Mouse (Mus musculus) midbrain, embryonic 14.5 days (tissue): ENCODE measurements around the gene Epha6. TPM values are rescaled to one million over a fixed set of nuclear protein-coding genes. Genes with fewer than 3 reads are reported as not detected.

Experiments
- ATAC-seq: fragments of 200-750 bp; cut with Nextera tagmentation; 2 replicates; pipeline ENCODE4 v1.8.0; 2017; ENCODE audit warnings: moderate number of reproducible peaks, moderate library complexity; ENCODE audit not compliant: low FRiP score, low TSS enrichment
- DNase-seq: peaks from one replicate; pipeline ENCODE4 v3.0.0-alpha.2; 2015
- H3K27ac ChIP-seq: fragments of 300-500 bp; sonication (generic); replicated peaks from 2 replicates; pipeline ENCODE4 v1.5.1; 2014; ENCODE audit warnings: mild to moderate bottlenecking, low read depth, low read length, moderate library complexity
- H3K27me3 ChIP-seq: fragments of 300-500 bp; sonication (generic); 2 replicates; pipeline ENCODE4 v1.6.1; 2014; ENCODE audit warnings: low read length, control low read depth, mixed read lengths; ENCODE audit not compliant: control insufficient read depth, insufficient read depth
- H3K36me3 ChIP-seq: fragments of 300-500 bp; sonication (generic); 2 replicates; pipeline ENCODE4 v1.6.1; 2014; ENCODE audit warnings: low read length, control low read depth; ENCODE audit not compliant: control insufficient read depth, insufficient read depth
- H3K4me1 ChIP-seq: fragments of 300-500 bp; sonication (generic); 2 replicates; pipeline ENCODE4 v1.6.1; 2014; ENCODE audit warnings: mild to moderate bottlenecking, antibody characterized with exemption, low read length, control low read depth; ENCODE audit not compliant: control insufficient read depth, insufficient read depth
- H3K4me2 ChIP-seq: fragments of 300-500 bp; sonication (generic); 2 replicates; pipeline ENCODE4 v1.6.1; 2014; ENCODE audit warnings: mild to moderate bottlenecking, low read length, moderate library complexity
- H3K4me3 ChIP-seq: fragments of 300-500 bp; sonication (generic); replicated peaks from 2 replicates; pipeline ENCODE4 v1.5.1; 2014; ENCODE audit warnings: low read depth, low read length
- H3K9ac ChIP-seq: fragments of 300-500 bp; sonication (generic); replicated peaks from 2 replicates; pipeline ENCODE4 v1.6.1; 2014; ENCODE audit warnings: mild to moderate bottlenecking, low read length, moderate library complexity
- H3K9me3 ChIP-seq: fragments of 300-500 bp; sonication (generic); 2 replicates; pipeline ENCODE4 v1.6.1; 2016; ENCODE audit warnings: low read length, control low read depth, mixed read lengths; ENCODE audit not compliant: control insufficient read depth
- WGBS: fragments of 180-500 bp; shearing (Covaris S2); extraction: QIAGEN DNeasy Blood & Tissue Kit; methylation state at CpG from one replicate; pipeline ENCODE4 v1.1.7; 2014; 5-methylcytosine and 5-hydroxymethylcytosine counted together
- polyA plus RNA-seq: library from polyadenylated mRNA; unstranded; fragments of >200 nt; fragmentation: Nextera tagmentation; extraction: Ambion mirVana; gene quantifications from 2 replicates; pipeline ENCODE4 v1.2.1, GENCODE M21; 2014

The Epha6 gene
- polyA plus RNA-seq, 1 experiment from 2014 or later: 6.6 TPM

DNA sequence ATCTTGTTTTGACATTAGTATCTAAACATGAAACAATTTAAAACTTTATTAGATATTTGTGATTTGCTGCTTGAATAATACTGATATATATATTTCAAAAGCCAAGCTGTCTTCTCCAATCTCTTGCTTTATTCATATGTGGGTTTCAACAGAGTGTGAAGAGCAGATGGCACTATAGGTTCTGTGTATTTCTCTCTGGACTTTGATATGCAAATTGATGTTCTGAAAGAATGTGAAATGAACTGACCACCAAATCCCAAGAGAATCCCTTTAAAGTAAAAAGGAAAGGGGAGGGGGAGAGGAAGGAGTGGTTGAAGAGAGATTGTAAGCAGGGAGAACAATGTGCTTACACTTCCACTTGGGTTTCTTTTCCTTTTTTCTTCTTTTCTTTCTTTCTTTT is 212.4 kb downstream of the Epha6 start:
- Histone ChIP-seq H3K9ac (no peak overlapping the region), H3K27ac (no peak overlapping the region), H3K4me2 (no peak overlapping the region), H3K4me3 (no peak overlapping the region), H3K27me3 (no peaks in the 10 kb centered on the region), H3K4me1 (0 out of 2 replicates have a peak, but pooled peaks cover 3% of the 10 kb centered on the region), H3K9me3 (no peaks in the 10 kb centered on the region), H3K36me3 (no peaks in the 10 kb centered on the region)
- peak; percentile 41; the same call in 1 of the 2 replicates for ATAC-seq
- peak; percentile 53 for DNase-seq

- H3K27ac ChIP-seq: no peak overlapping the region
- H3K9ac ChIP-seq: no peak overlapping the region
- DNase-seq: no peak
- no peaks in the 10 kb centered on the region for H3K27me3 ChIP-seq
- no peak for ATAC-seq
- no peak overlapping the region for H3K4me3 ChIP-seq
- H3K4me1 ChIP-seq: no peaks in the 10 kb centered on the region
- H3K4me2 ChIP-seq: no peak overlapping the region
- H3K9me3 ChIP-seq: no peaks in the 10 kb centered on the region
- H3K36me3 ChIP-seq: no peaks in the 10 kb centered on the region
Observed at GRCm38 (mm10) chr16:60375147-60375546, 230.2 kb downstream of the Epha6 start.

DNA sequence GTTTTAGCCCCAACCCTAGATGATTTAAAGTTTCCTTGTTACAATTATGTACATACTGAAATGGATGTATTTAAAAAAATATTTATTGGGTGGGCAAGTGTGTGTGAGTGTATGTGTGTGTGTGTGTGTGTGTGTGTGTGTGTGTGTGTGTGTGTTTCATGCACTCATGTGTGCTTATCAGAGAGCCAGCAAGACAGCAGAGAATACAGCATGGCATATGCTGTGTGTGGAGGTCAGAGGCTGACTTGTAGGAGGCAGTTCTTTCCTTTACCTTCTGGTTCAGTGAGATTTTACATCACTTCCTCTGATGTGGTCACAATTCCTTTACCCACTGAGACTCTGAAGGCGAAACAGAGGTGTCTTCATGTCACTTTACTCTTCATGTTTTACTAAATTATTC is 321.4 kb downstream of the Epha6 start:
- Histone ChIP-seq H3K27me3 (no peaks in the 10 kb centered on the region), H3K9me3 (no peaks in the 10 kb centered on the region), H3K27ac (no peak overlapping the region), H3K4me2 (no peak overlapping the region), H3K4me3 (no peak overlapping the region), H3K36me3 (no peaks in the 10 kb centered on the region), H3K4me1 (no peaks in the 10 kb centered on the region), H3K9ac (no peak overlapping the region)
- no peak for ATAC-seq
- 82% methylated on average over 1 of the region's 1 CpGs for WGBS
- no peak for DNase-seq

- no peak overlapping the region for H3K4me2 ChIP-seq
- no peak overlapping the region for H3K9ac ChIP-seq
- no peak for ATAC-seq
- WGBS: 76% methylated on average over 2 of the region's 2 CpGs
- DNase-seq: no peak
- no peaks in the 10 kb centered on the region for H3K27me3 ChIP-seq
- no peak overlapping the region for H3K27ac ChIP-seq
- no peak overlapping the region for H3K4me3 ChIP-seq
- no peaks in the 10 kb centered on the region for H3K36me3 ChIP-seq
- H3K9me3 ChIP-seq: no peaks in the 10 kb centered on the region
- H3K4me1 ChIP-seq: no peaks in the 10 kb centered on the region
Observed at GRCm38 (mm10) chr16:60274109-60274508, 331.2 kb downstream of the Epha6 start.

DNA sequence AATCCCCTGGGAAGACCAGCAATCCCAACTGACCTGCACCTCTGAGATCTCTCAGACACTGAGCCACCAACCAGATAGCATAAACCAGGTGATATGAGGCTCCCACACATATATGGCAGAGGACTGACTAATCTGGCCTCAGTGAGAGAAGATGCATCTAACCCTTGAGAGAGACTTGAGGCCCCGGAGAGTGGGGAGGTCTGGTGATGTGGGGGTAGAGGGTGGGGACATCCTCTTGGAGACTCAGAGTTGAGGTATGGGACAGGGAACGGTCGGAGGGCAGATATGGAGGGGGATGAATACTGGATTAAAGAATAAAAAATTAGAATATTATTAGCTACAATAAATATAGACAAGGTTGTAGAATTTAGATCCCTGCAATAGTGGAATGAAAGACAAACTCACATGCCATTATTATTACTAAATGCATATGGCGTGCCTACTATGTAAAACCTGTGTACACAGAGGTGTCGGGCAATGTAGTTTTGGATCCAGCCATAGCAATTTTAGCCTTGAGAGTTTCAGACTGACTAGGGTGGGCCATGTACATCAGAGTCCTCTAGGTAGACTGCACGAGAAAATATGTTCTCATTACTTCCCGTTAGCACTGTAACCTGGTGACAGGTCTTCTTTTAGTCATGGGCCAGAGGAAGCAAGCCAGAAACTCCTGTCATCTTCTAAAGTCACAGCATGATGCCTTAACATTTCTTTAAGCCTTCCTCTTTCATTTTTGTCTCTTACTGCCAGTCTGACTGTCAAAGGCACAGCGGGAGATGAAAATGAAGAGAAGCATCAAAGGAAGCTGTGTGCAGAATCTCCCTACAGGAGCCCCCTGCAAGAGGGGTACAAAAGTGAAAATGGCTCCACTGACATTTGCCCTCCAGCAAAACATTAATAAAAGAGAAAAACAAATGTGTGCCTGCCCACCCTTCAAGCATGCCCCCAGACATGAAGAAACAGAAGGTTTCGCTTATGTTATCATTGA is 338.7 kb downstream of the Epha6 start:
- DNase-seq (peak; percentile 73), ATAC-seq (peak; percentile 79)

GRCm38 (mm10) chr16:60264719-60265508 is 340.4 kb downstream of the Epha6 start:
- no peak overlapping the region for H3K4me3 ChIP-seq
- DNase-seq (no peak), ATAC-seq (no peak)
- no peaks in the 10 kb centered on the region for H3K4me1 ChIP-seq
- H3K4me2 ChIP-seq: no peak overlapping the region
- no peaks in the 10 kb centered on the region for H3K36me3 ChIP-seq
- H3K27ac ChIP-seq: no peak overlapping the region
- H3K9me3 ChIP-seq: no peaks in the 10 kb centered on the region
- no peaks in the 10 kb centered on the region for H3K27me3 ChIP-seq
- 76% methylated on average over 6 of the region's 6 CpGs for WGBS
- H3K9ac ChIP-seq: no peak overlapping the region

More for the DNA sequence above, 338.7 kb downstream of the Epha6 start:
- Histone ChIP-seq H3K27ac (0 out of 2 replicates have a peak overlapping the region, but pooled peaks have one; percentile 5), H3K36me3 (no peaks in the 10 kb centered on the region), H3K4me1 (no peaks in the 10 kb centered on the region), H3K9ac (no peak overlapping the region), H3K9me3 (no peaks in the 10 kb centered on the region), H3K4me3 (no peak overlapping the region), H3K4me2 (no peak overlapping the region), H3K27me3 (no peaks in the 10 kb centered on the region)
- WGBS: 59% methylated on average over 9 of the region's 9 CpGs

GRCm38 (mm10) chr16:60258151-60258635 is 347.1 kb downstream of the Epha6 start:
- Histone ChIP-seq H3K27ac (no peak overlapping the region), H3K4me1 (no peaks in the 10 kb centered on the region)

DNA sequence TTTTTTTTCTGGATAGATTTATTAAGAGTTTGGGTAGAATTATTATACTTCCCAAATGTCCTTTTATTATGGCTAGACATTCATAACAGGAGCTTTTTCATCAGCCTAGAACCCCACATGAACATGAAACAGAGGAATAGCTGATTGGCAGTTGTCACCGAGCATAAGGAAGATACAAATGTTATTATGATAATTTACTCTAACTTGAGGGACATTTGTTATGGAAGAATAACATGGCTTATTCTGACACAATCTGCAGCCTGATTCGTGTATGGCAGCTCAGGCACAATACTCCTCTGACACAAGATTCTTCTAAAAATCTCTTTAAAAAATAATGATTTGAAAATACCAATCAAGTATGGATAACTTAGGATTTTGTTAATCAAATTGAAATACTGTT is 347.7 kb downstream of the Epha6 start:
- Histone ChIP-seq H3K27ac (no peak overlapping the region), H3K4me3 (no peak overlapping the region), H3K27me3 (no peaks in the 10 kb centered on the region), H3K36me3 (no peaks in the 10 kb centered on the region), H3K9ac (no peak overlapping the region), H3K4me1 (no peaks in the 10 kb centered on the region), H3K9me3 (no peaks in the 10 kb centered on the region), H3K4me2 (no peak overlapping the region)
- no peak for ATAC-seq
- no peak for DNase-seq
- WGBS: 75% methylated on average over 2 of the region's 2 CpGs

More at GRCm38 (mm10) chr16:60258151-60258635, 347.1 kb downstream of the Epha6 start:
- Histone ChIP-seq H3K27me3 (no peaks in the 10 kb centered on the region), H3K9ac (no peak overlapping the region), H3K9me3 (no peaks in the 10 kb centered on the region), H3K4me2 (no peak overlapping the region), H3K4me3 (no peak overlapping the region), H3K36me3 (no peaks in the 10 kb centered on the region)
- ATAC-seq (no peak), DNase-seq (no peak)
- 86% methylated on average over 7 of the region's 7 CpGs for WGBS
